Comparison of ENCODE assay signal across 18 mouse cellular contexts in genomic region chr3:84275124-84275523, GRCm38 (mm10).
"Had no signal": no experiment of that assay in that cellular context is flagged by ENCODE, and none has a peak within 500 bp of the region (broad histone marks: within the 10 kb centered on the region; RNA-seq: fewer than 3 reads in every experiment).

No protein-coding gene starts in this region.

- H3K9ac ChIP-seq: lung, embryonic 14.5 days; midbrain, embryonic 12.5 days; neural tube, embryonic 13.5 days; neural tube, embryonic 15.5 days had no signal

- H3K4me3 ChIP-seq: midbrain, embryonic 10.5 days; midbrain, embryonic 12.5 days; myocyte; neural tube, embryonic 13.5 days; neural tube, embryonic 15.5 days had no signal

- ATAC-seq: midbrain, embryonic 16.5 days had no signal

- DNase-seq: lung, embryonic 14.5 days; lung, postnatal 10 days; lung, postnatal 4 days; midbrain, embryonic 14.5 days; retina, postnatal 1 day; right cerebral cortex, adult 18-20 months; right cerebral cortex, postnatal 25 days; right cerebral cortex, postnatal 4 days; spleen, adult 18-20 months; thymus, adult 18-20 months; thymus, postnatal 14 days; thymus, postnatal 36 days had no signal

- H3K27me3 ChIP-seq: midbrain, embryonic 12.5 days; neural tube, embryonic 13.5 days; neural tube, embryonic 15.5 days had no signal

- H3K27ac ChIP-seq: midbrain, embryonic 10.5 days; midbrain, embryonic 12.5 days; neural tube, embryonic 13.5 days; neural tube, embryonic 15.5 days had no signal

- H3K4me2 ChIP-seq: lung, embryonic 14.5 days; midbrain, embryonic 12.5 days; neural tube, embryonic 13.5 days; neural tube, embryonic 15.5 days had no signal

- H3K9me3 ChIP-seq: midbrain, embryonic 10.5 days; midbrain, embryonic 12.5 days; neural tube, embryonic 13.5 days; neural tube, embryonic 15.5 days had no signal

- H3K36me3 ChIP-seq: neural tube, embryonic 15.5 days had no signal
